Mouse (Mus musculus): ENCODE data around the gene Ubl7. TPM values are rescaled to one million over a fixed set of nuclear protein-coding genes. Genes with fewer than 3 reads are reported as not detected.

The Ubl7 gene
- polyA plus RNA-seq, 1 experiment from 2014 or later = 91.4 TPM

- Histone ChIP-seq H3K27me3 (replicated peaks; ENCODE audit: control insufficient read depth, insufficient read depth, low read length) (no peaks in the 10 kb centered on the region), H3K9ac (ENCODE audit: low read length) (no peak overlapping the region), H3K4me2 (ENCODE audit: low read length) (no peak overlapping the region), H3K4me1 (replicated peaks; ENCODE audit: control insufficient read depth, insufficient read depth, low read length) (no peaks in the 10 kb centered on the region), H3K9me3 (ENCODE audit: control insufficient read depth, low read length) (no peaks in the 10 kb centered on the region), H3K27ac (ENCODE audit: low read depth) (no peak overlapping the region), H3K36me3 (ENCODE audit: control insufficient read depth, insufficient read depth, low read length) (no peaks in the 10 kb centered on the region), H3K4me3 (ENCODE audit: low read depth, low read length) (no peak overlapping the region)
- DNase-seq (ENCODE audit: low spot score) = no peak
- no peak for ATAC-seq (replicated peaks; ENCODE audit: low FRiP score, low TSS enrichment, low read depth)
- 85% methylated on average over 9 of the region's 9 CpGs for WGBS
Measured at GRCm38 (mm10) chr9:57956196-57956837, 45.5 kb downstream of the Ubl7 start.

- Histone ChIP-seq H3K9ac (ENCODE audit: low read length) (no peak overlapping the region), H3K27ac (ENCODE audit: low read depth) (no peak overlapping the region), H3K9me3 (ENCODE audit: control insufficient read depth, low read length) (no peaks in the 10 kb centered on the region), H3K36me3 (ENCODE audit: control insufficient read depth, insufficient read depth, low read length) (no peaks in the 10 kb centered on the region), H3K4me1 (replicated peaks; ENCODE audit: control insufficient read depth, insufficient read depth, low read length) (no peaks in the 10 kb centered on the region), H3K4me2 (ENCODE audit: low read length) (no peak overlapping the region), H3K27me3 (replicated peaks; ENCODE audit: control insufficient read depth, insufficient read depth, low read length) (no peaks in the 10 kb centered on the region), H3K4me3 (ENCODE audit: low read depth, low read length) (no peak overlapping the region)
- ATAC-seq (replicated peaks; ENCODE audit: low FRiP score, low TSS enrichment, low read depth) = no peak
- DNase-seq (ENCODE audit: low spot score) = no peak
- 78% methylated on average over 5 of the region's 5 CpGs for WGBS
Measured at GRCm38 (mm10) chr9:57956838-57957236, 46.1 kb downstream of the Ubl7 start.

GRCm38 (mm10) chr9:57958615-57959014 is 47.8 kb downstream of the Ubl7 start:
- H3K36me3 ChIP-seq (ENCODE audit: control insufficient read depth, insufficient read depth, low read length) = no peaks in the 10 kb centered on the region
- no peaks in the 10 kb centered on the region for H3K27me3 ChIP-seq (replicated peaks; ENCODE audit: control insufficient read depth, insufficient read depth, low read length)
- no peak overlapping the region for H3K4me3 ChIP-seq (ENCODE audit: low read depth, low read length)
- H3K9ac ChIP-seq (ENCODE audit: low read length) = no peak overlapping the region
- ATAC-seq (replicated peaks; ENCODE audit: low FRiP score, low TSS enrichment, low read depth) (no peak), DNase-seq (ENCODE audit: low spot score) (no peak)
- WGBS = 75% methylated on average over 1 of the region's 1 CpGs
- H3K4me1 ChIP-seq (replicated peaks; ENCODE audit: control insufficient read depth, insufficient read depth, low read length) = no peaks in the 10 kb centered on the region; the same call in 1 of the 2 replicates
- H3K9me3 ChIP-seq (ENCODE audit: control insufficient read depth, low read length) = no peaks in the 10 kb centered on the region
- H3K27ac ChIP-seq (ENCODE audit: low read depth) = no peak overlapping the region
- H3K4me2 ChIP-seq (ENCODE audit: low read length) = no peak overlapping the region

- H3K27ac ChIP-seq (ENCODE audit: low read depth) = no peak overlapping the region
- no peaks in the 10 kb centered on the region; the same call in 1 of the 2 replicates for H3K4me1 ChIP-seq (replicated peaks; ENCODE audit: control insufficient read depth, insufficient read depth, low read length)
- ATAC-seq (replicated peaks; ENCODE audit: low FRiP score, low TSS enrichment, low read depth) = no peak
- H3K9me3 ChIP-seq (ENCODE audit: control insufficient read depth, low read length) = no peaks in the 10 kb centered on the region
- no peak overlapping the region for H3K9ac ChIP-seq (ENCODE audit: low read length)
- WGBS = 52% methylated on average over 10 of the region's 10 CpGs
- H3K36me3 ChIP-seq (ENCODE audit: control insufficient read depth, insufficient read depth, low read length) = no peaks in the 10 kb centered on the region
- H3K4me3 ChIP-seq (ENCODE audit: low read depth, low read length) = no peak overlapping the region
- no peak overlapping the region for H3K4me2 ChIP-seq (ENCODE audit: low read length)
- no peaks in the 10 kb centered on the region for H3K27me3 ChIP-seq (replicated peaks; ENCODE audit: control insufficient read depth, insufficient read depth, low read length)
- no peak for DNase-seq (ENCODE audit: low spot score)
Measured at GRCm38 (mm10) chr9:57959399-57959798, 48.6 kb downstream of the Ubl7 start.

GRCm38 (mm10) chr9:57959886-57960866 is 49.4 kb downstream of the Ubl7 start:
- no peaks in the 10 kb centered on the region for H3K27me3 ChIP-seq (replicated peaks; ENCODE audit: control insufficient read depth, insufficient read depth, low read length)
- no peak overlapping the region for H3K27ac ChIP-seq (ENCODE audit: low read depth)
- 80% methylated on average over 17 of the region's 17 CpGs for WGBS
- no peak overlapping the region for H3K4me3 ChIP-seq (ENCODE audit: low read depth, low read length)
- H3K4me2 ChIP-seq (ENCODE audit: low read length) = no peak overlapping the region
- no peak for DNase-seq (ENCODE audit: low spot score)
- no peak overlapping the region for H3K9ac ChIP-seq (ENCODE audit: low read length)
- H3K36me3 ChIP-seq (ENCODE audit: control insufficient read depth, insufficient read depth, low read length) = no peaks in the 10 kb centered on the region
- no peaks in the 10 kb centered on the region; the same call in 1 of the 2 replicates for H3K4me1 ChIP-seq (replicated peaks; ENCODE audit: control insufficient read depth, insufficient read depth, low read length)
- no peak for ATAC-seq (replicated peaks; ENCODE audit: low FRiP score, low TSS enrichment, low read depth)
- H3K9me3 ChIP-seq (ENCODE audit: control insufficient read depth, low read length) = no peaks in the 10 kb centered on the region

GRCm38 (mm10) chr9:57961226-57961625 is 50.4 kb downstream of the Ubl7 start:
- Histone ChIP-seq H3K27me3 (replicated peaks; ENCODE audit: control insufficient read depth, insufficient read depth, low read length) (no peaks in the 10 kb centered on the region), H3K4me1 (replicated peaks; ENCODE audit: control insufficient read depth, insufficient read depth, low read length) (no peaks in the 10 kb centered on the region; the same call in 1 of the 2 replicates), H3K4me3 (ENCODE audit: low read depth, low read length) (no peak overlapping the region), H3K27ac (ENCODE audit: low read depth) (no peak overlapping the region), H3K36me3 (ENCODE audit: control insufficient read depth, insufficient read depth, low read length) (no peaks in the 10 kb centered on the region), H3K9ac (ENCODE audit: low read length) (no peak overlapping the region), H3K4me2 (ENCODE audit: low read length) (no peak overlapping the region), H3K9me3 (ENCODE audit: control insufficient read depth, low read length) (no peaks in the 10 kb centered on the region)
- no peak for DNase-seq (ENCODE audit: low spot score)
- 93% methylated on average over 15 of the region's 15 CpGs for WGBS
- ATAC-seq (replicated peaks; ENCODE audit: low FRiP score, low TSS enrichment, low read depth) = no peak

GRCm38 (mm10) chr9:57961863-57962778 is 51.3 kb downstream of the Ubl7 start:
- H3K9ac ChIP-seq (ENCODE audit: low read length) = no peak overlapping the region
- no peaks in the 10 kb centered on the region for H3K27me3 ChIP-seq (replicated peaks; ENCODE audit: control insufficient read depth, insufficient read depth, low read length)
- no peak for ATAC-seq (replicated peaks; ENCODE audit: low FRiP score, low TSS enrichment, low read depth)
- H3K4me3 ChIP-seq (ENCODE audit: low read depth, low read length) = no peak overlapping the region
- H3K4me2 ChIP-seq (ENCODE audit: low read length) = no peak overlapping the region
- no peaks in the 10 kb centered on the region for H3K9me3 ChIP-seq (ENCODE audit: control insufficient read depth, low read length)
- no peaks in the 10 kb centered on the region for H3K36me3 ChIP-seq (ENCODE audit: control insufficient read depth, insufficient read depth, low read length)
- WGBS = 58% methylated on average over 17 of the region's 17 CpGs
- no peaks in the 10 kb centered on the region; the same call in 1 of the 2 replicates for H3K4me1 ChIP-seq (replicated peaks; ENCODE audit: control insufficient read depth, insufficient read depth, low read length)
- no peak overlapping the region for H3K27ac ChIP-seq (ENCODE audit: low read depth)
- no peak for DNase-seq (ENCODE audit: low spot score)

All from intestine, embryonic 14.5 days (tissue).